Mouse (Mus musculus) bone marrow macrophage, adult 2 months (primary cell): ENCODE data around the gene Cd93.

ENCODE experiments used
- CTCF ChIP-seq: IDR thresholded peaks from 2 replicates; pipeline ENCODE4 v1.5.1; 2012; ENCODE audit warnings: low read depth, mild to moderate bottlenecking, low read length, moderate library complexity
- POLR2A ChIP-seq: IDR thresholded peaks from 2 replicates; pipeline ENCODE4 v1.6.1; 2012; ENCODE audit warnings: mild to moderate bottlenecking, low read depth, low read length, borderline replicate concordance

DNA sequence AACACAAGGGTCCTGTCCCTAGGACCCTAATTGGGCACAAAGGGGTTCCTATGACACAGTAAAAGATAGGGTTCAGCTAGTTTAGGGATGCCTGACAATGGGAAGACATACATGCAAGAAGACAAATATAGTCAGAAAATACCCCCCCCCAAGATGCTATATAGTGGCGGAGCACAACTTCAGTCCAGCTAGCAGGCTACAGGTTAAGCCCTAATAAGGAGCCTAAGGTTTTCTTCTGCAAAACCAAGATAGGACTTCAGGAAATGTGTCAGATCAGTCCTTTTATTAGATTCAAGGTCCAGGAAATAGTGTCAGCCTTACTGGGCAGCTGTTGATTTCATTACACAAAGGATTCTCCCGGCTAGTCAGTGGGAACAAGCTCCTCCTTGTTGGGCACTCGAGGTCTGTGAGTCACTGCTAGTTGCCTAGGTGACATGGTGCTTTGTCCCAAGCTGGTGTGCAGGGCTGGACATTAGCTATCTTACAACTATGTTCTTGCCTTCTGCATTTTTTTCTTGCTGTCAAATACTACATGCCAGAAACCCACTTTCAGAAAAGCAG, 34.9 kb upstream of the Cd93 start:
- TF ChIP-seq POLR2A (no peak), CTCF (no peak)
